Mouse (Mus musculus): ENCODE results near the gene Ip6k2.

Ip6k2 gene

DNA sequence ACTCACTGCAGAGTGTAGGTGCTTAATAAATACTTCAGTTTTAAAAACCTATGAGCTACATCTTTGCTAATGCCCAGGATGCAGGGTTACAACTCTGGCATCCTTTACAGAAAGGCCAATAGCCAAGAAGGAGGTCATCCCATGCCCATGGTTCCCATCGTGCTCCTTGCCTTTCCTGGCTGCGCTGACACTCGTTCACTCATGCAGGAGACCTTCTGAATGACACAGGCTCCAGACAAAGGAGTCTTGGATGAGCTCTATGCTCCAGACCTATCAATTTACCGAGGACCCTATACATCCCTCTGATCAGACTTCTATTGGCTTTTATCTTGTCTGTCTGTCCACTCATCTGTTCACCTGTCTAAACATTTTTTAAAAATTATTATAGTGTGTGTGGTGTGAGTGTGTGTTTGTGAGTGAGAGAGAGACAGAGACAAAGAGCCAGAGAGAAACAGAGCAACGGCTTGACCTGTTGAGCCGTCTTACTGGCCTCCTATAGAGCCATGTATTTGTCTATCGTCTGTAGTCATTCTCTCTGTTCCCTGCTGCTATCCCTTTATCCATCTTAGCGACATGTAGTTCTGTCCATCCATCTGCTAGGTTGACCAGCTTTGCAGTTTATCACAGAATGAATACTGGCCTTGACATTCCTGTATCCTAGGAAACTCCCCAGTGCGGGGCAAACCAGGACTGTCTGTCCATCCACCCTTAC is 604 bp upstream of the Ip6k2 start:
- DNase-seq = no peak

GRCm38 (mm10) chr9:108785416-108785815 is 1.8 kb downstream of the Ip6k2 start:
- no peak for DNase-seq

- peak; percentile 58 for DNase-seq
These were observed 2.9 kb downstream of the Ip6k2 start for GRCm38 (mm10) chr9:108786494-108786893.

GRCm38 (mm10) chr9:108787080-108787479 is 3.5 kb downstream of the Ip6k2 start:
- no peak for DNase-seq

GRCm38 (mm10) chr9:108788713-108789112 is 5.1 kb downstream of the Ip6k2 start:
- DNase-seq = no peak

GRCm38 (mm10) chr9:108792307-108792706 is 8.7 kb downstream of the Ip6k2 start:
- no peak for DNase-seq

DNA sequence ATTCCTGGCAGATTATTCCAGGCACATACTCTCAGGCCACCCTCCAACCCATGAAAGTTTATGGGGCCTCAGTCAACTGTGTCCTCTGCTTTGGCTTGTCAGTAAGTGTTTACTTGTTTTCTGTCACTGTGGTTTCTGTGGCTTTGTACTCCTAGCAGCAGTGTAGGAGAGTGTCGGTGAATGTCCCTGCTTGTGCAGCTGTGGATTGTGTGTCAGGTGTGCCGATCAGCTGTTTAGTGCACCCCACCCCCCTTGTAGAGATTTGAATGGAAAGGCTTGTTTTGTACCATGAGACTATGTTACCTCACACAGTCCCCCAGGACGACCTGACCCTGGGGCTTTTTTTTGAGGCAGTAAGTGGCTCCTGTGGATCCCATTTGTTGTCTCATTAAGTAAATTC is 9.1 kb downstream of the Ip6k2 start:
- no peak for DNase-seq

DNA sequence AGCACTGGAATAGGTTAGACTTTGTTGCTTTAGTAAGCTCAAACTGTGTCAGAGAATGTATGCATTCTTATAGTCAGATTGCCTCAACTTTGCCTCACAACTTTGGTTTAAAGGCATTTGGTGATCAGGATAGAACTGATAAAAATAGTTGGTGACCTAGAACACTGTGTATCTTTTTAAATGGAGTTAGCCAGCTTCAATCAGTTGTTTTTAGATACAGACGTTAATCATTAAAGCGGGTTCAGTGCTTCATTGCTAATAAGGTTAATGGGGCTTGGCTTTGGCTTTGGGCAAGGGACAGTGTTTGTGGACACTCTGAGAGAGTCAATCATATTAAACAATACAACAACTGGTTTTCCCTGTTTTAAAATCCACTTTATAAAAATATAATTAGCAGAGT is 11.7 kb downstream of the Ip6k2 start:
- DNase-seq = no peak

DNA sequence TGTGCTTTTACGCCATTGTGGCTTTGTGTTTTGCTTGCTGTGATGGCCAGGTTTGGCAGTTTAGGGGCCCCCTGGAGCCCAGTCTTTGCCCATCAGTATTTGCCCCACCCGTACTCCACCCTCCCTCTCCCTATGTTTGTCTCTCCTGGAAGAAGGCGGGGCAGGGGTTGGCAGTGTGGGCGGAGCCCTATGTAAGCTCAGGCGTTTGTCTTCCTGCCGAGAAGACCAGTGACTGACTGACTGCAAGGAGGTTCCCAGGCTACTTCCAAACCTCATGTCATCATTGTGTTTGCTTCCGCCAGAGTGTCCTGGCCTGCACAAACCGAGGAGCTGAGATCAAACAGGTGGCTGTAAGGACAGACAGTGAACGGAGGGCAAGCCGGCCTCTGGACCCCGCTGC is 12.2 kb downstream of the Ip6k2 start:
- DNase-seq = peak; percentile 91

GRCm38 (mm10) chr9:108796351-108796981 is 12.9 kb downstream of the Ip6k2 start:
- DNase-seq = peak; percentile 69

DNA sequence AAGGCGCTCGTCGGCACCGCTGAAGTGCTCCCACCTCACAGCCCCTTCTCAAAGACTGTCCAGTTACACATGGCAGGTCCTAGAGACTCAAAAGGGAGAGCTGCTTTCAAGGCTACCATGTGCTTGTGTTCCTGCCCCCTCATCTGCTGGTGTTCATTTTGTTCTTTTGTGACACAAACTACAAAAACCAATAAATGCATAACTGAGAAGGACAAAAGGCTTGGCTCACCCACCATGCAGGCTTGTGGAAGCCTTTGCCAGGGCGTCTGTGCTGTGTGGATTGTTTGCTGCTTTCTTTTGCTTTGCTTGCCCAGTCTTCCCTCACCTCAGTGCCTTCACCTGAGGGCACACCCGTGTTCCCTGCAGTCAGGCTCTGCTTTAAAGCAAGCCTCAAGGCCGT is 13.9 kb downstream of the Ip6k2 start:
- DNase-seq = no peak

GRCm38 (mm10) chr9:108798508-108799075 is 15.0 kb downstream of the Ip6k2 start:
- DNase-seq = no peak

- DNase-seq = no peak
These were observed 16.0 kb downstream of the Ip6k2 start for GRCm38 (mm10) chr9:108799564-108799963.

- no peak for DNase-seq
These were observed 22.2 kb downstream of the Ip6k2 start for GRCm38 (mm10) chr9:108805768-108806167.

- DNase-seq = no peak
These were observed 22.8 kb downstream of the Ip6k2 start for GRCm38 (mm10) chr9:108806379-108806778.

DNA sequence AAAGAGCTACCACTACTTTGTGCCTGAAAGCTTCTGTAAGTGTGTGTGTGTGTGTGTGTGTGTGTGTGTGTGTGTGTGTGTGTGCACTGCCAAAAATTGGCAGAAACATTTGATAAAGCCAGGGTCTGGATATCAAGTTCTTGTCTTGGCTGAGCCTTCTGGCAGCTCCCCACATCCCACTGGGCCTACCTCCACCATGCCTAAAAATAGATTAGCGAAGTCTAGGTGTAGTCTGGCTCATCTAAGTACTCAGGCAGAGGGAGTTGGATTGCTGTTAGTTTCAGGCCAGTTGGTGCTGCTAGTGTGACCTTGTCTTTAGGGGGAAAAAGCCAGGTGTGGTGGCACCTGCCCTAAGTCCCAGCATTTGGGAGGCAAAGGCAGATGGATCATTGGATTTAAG is 23.2 kb downstream of the Ip6k2 start:
- no peak for DNase-seq

- no peak for DNase-seq
These were observed 24.1 kb downstream of the Ip6k2 start for GRCm38 (mm10) chr9:108807674-108808073.

DNA sequence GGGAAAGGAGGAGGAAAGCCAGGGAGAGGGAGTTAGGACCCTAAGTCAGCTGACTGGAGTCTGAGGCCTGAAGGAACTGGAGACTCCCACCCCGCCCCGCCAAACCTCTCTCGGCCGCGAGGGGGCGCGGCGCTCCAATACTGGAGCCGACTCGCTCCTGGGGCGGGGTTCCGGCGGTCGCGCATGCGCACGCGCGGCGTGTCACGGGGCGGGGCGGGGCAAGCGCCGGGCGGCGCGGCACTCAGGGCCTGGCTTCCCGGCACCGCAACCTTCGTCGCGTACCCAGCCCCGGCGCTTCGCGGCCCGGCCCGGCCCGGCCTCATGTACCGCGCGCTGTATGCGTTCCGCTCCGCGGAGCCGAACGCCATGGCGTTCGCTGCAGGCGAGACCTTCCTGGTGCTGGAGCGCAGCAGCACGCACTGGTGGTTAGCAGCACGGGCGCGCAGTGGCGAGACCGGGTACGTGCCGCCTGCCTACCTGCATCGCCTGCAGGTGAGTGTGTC is 24.6 kb downstream of the Ip6k2 start, which contains the start of gene Nckipsd:
Nckipsd (plus strand) TSS at position 206 of the 503 bp plus-strand sequence.
- peak; percentile 96 for DNase-seq

DNA sequence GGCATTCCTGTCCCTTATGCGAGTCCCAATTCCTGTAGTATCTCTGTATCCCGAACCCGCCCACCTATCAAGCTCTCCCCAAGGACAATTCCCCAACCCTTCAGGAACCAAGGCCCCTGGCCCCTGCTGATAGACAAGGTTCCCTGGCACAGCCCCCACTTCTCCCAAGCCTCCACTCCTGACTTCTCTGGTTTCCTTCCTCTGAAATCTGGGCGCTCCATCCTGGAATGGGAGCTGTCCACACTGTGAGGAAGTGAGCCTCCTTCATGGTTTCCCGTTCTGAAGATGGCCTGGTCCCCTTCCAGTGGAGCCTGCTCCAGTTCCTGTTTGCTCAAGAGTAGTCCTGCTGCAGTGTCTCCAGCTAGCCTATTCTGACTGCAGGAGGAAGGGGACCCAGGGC is 25.6 kb downstream of the Ip6k2 start:
- DNase-seq = peak; percentile 63

DNA sequence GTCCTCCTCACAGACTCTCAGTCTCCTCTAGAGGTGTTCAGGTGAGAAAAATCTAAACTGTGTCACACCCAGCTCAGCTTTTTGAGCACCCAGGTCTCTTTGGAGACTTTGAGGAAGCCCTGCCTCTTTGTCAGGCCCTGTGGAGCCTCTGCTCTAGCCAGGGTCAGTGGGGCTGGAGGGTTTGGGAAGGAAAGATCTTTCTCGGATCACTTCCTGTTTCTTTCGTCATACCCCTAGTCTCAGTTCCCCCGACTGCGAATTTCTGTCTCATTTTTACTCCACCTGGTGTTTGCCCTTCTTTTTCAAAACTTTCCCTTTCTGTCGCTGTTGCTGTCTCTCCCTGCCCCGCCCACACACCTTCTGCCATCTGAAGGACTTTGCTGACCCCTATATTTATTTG is 26.1 kb downstream of the Ip6k2 start:
- no peak for DNase-seq

GRCm38 (mm10) chr9:108810516-108810915 is 26.9 kb downstream of the Ip6k2 start:
- DNase-seq = no peak

DNA sequence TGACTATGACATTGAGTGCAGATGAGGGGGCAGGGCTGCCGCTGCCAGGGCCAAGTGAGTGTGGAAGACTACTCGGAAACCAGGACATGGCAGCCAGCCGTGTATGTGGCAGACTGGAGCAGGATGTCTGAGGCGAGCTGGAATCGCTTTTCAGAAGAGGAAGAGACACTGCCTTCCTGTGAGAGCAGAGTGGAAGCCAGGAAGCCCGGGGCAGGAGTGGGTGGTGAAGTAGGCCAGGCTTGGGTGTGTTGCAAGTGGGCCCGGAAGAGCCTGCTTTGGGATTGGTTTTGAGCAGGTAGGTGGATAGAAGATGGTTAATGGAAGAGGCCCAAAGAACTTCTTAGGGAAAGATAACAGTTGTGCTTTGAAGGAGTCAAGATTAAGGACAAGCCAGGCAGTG is 32.0 kb downstream of the Ip6k2 start:
- no peak for DNase-seq

GRCm38 (mm10) chr9:108819495-108819894 is 35.9 kb downstream of the Ip6k2 start:
- DNase-seq = peak; percentile 78

DNA sequence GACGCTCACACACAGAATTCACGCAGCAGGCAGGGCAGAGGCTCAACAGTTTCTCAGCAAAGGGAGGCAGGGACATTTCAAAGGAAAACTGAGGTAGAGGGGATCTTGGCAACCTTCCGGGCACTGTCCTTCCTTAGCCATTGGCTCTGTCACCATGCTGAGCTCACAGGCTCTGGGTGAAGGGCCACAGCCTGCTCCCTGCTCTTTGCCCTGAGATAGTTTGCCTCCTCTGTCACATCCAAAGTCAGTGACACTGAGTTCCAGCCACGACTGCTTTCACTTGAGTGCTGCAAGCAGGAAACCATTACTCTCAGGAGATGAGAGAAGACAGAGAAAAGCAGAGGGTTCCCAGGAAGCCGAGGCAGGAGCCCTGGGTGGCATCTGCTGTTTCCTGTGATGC is 36.5 kb downstream of the Ip6k2 start:
- DNase-seq = no peak
